Mouse (Mus musculus) erythroid progenitor cell, adult 5-6 weeks (primary cell): Measurements from ENCODE around the gene Mad2l1bp. TPM values are rescaled to one million over a fixed set of nuclear protein-coding genes. Genes with fewer than 3 reads are reported as not detected.

Source experiments
- ATAC-seq: replicated peaks from 2 replicates; pipeline ENCODE4 v1.8.0; 2016; ENCODE audit warnings: moderate number of reproducible peaks, mild to moderate bottlenecking, moderate TSS enrichment, inconsistent platforms; ENCODE audit not compliant: poor library complexity, low FRiP score, severe bottlenecking
- total RNA-seq, 2 experiments: library from RNA; stranded (forward) in 1 of 2; stranded (reverse) in 1 of 2; fragments of 150-400 nt in 1 of 2; fragments of 186-747, 209-891 nt in 1 of 2; gene quantifications; 2 replicates each; pipeline versions ENCODE4 v1.2.3 to v1.2.4; 2015 to 2017; ENCODE audit warnings: low replicate concordance in 2 of 2

Mad2l1bp gene
- total RNA-seq, 2 experiments from 2014 or later: 26.2 to 75.0 TPM

GRCm38 (mm10) chr17:46159236-46159635, 5.9 kb upstream of the Mad2l1bp start:
- ATAC-seq: peak; percentile 59

GRCm38 (mm10) chr17:46157131-46157530, 3.8 kb upstream of the Mad2l1bp start:
- no peak for ATAC-seq

GRCm38 (mm10) chr17:46156680-46157079, 3.3 kb upstream of the Mad2l1bp start:
- peak; percentile 54 for ATAC-seq

- ATAC-seq: no peak
These were observed 983 bp upstream of the Mad2l1bp start for GRCm38 (mm10) chr17:46154336-46154735.

GRCm38 (mm10) chr17:46143578-46144423, 9.6 kb downstream of the Mad2l1bp start, which contains the start of gene Rsph9:
TSS of gene Rsph9 (minus strand) at chr17:46144216.
- ATAC-seq: peak; percentile 90

GRCm38 (mm10) chr17:46139872-46140271, 13.5 kb downstream of the Mad2l1bp start:
- ATAC-seq: no peak

- peak; percentile 46; the same call in 1 of the 2 replicates for ATAC-seq
These were observed 14.7 kb downstream of the Mad2l1bp start for GRCm38 (mm10) chr17:46138563-46139236.

- ATAC-seq: peak; percentile 89
These were observed 20.5 kb downstream of the Mad2l1bp start for GRCm38 (mm10) chr17:46132862-46133261.

GRCm38 (mm10) chr17:46132058-46132718, 21.2 kb downstream of the Mad2l1bp start:
- ATAC-seq: peak; percentile 76

- no peak for ATAC-seq
These were observed 23.4 kb downstream of the Mad2l1bp start for GRCm38 (mm10) chr17:46129741-46130498.

GRCm38 (mm10) chr17:46127814-46128493, 25.4 kb downstream of the Mad2l1bp start:
- no peak for ATAC-seq

- ATAC-seq: no peak
These were observed 26.7 kb downstream of the Mad2l1bp start for GRCm38 (mm10) chr17:46126608-46127007.

- ATAC-seq: no peak
These were observed 29.2 kb downstream of the Mad2l1bp start for GRCm38 (mm10) chr17:46123953-46124700.

- ATAC-seq: no peak
These were observed 30.1 kb downstream of the Mad2l1bp start for GRCm38 (mm10) chr17:46123285-46123684.

GRCm38 (mm10) chr17:46122791-46123190, 30.6 kb downstream of the Mad2l1bp start:
- no peak for ATAC-seq

GRCm38 (mm10) chr17:46119641-46120040, 33.7 kb downstream of the Mad2l1bp start:
- ATAC-seq: no peak

GRCm38 (mm10) chr17:46118423-46118850, 34.9 kb downstream of the Mad2l1bp start:
- no peak for ATAC-seq

- no peak for ATAC-seq
These were observed 35.5 kb downstream of the Mad2l1bp start for GRCm38 (mm10) chr17:46117623-46118422.
